Mouse (Mus musculus) midbrain, embryonic 16.5 days (tissue): ENCODE measurements around the gene 2810408A11Rik. TPM values are rescaled to one million over a fixed set of nuclear protein-coding genes. Genes with fewer than 3 reads are reported as not detected.

Experiments used
- ATAC-seq: fragments of 200-750 bp; cut with Nextera tagmentation; 2 replicates; pipeline ENCODE4 v1.8.0; 2017; ENCODE audit warnings: moderate TSS enrichment
- H3K27ac ChIP-seq: fragments of 300-500 bp; sonication (generic); 2 replicates; pipeline ENCODE4 v1.5.1; 2014; ENCODE audit warnings: mild to moderate bottlenecking, low read length, mixed read lengths
- H3K27me3 ChIP-seq: fragments of 300-500 bp; sonication (generic); 2 replicates; pipeline ENCODE4 v1.6.1; 2014; ENCODE audit warnings: low read depth, low read length, mixed read lengths; ENCODE audit not compliant: control insufficient read depth, insufficient read depth
- H3K36me3 ChIP-seq: fragments of 300-500 bp; sonication (generic); 2 replicates; pipeline ENCODE4 v1.6.1; 2014; ENCODE audit warnings: mild to moderate bottlenecking, low read length, moderate library complexity, mixed read lengths; ENCODE audit not compliant: control insufficient read depth, insufficient read depth
- H3K4me1 ChIP-seq: fragments of 300-500 bp; sonication (generic); 2 replicates; pipeline ENCODE4 v1.6.1; 2014; ENCODE audit warnings: mild to moderate bottlenecking, low read length, mixed read lengths; ENCODE audit not compliant: control insufficient read depth, insufficient read depth
- H3K4me2 ChIP-seq: fragments of 300-500 bp; sonication (generic); 2 replicates; pipeline ENCODE4 v1.6.1; 2014; ENCODE audit warnings: mild to moderate bottlenecking, low read length, mixed read lengths
- H3K4me3 ChIP-seq: fragments of 300-500 bp; sonication (generic); 2 replicates; pipeline ENCODE4 v1.5.1; 2014; ENCODE audit warnings: low read depth, mild to moderate bottlenecking, low read length, moderate library complexity, mixed read lengths
- H3K9ac ChIP-seq: fragments of 300-500 bp; sonication (generic); 2 replicates; pipeline ENCODE4 v1.6.1; 2014; ENCODE audit warnings: low read depth, low read length, mixed read lengths
- H3K9me3 ChIP-seq: fragments of 300-500 bp; sonication (generic); replicated peaks from 2 replicates; pipeline ENCODE4 v1.6.1; 2014; ENCODE audit warnings: mild to moderate bottlenecking, low read length, mixed read lengths; ENCODE audit not compliant: control insufficient read depth, poor library complexity, severe bottlenecking
- WGBS: fragments of 180-500 bp; shearing (Covaris S2); extraction: QIAGEN DNeasy Blood & Tissue Kit; methylation state at CpG from one replicate; pipeline ENCODE4 v1.1.7; 2014; 5-methylcytosine and 5-hydroxymethylcytosine counted together
- polyA plus RNA-seq: library from polyadenylated mRNA; unstranded; fragments of >200 nt; fragmentation: Nextera tagmentation; extraction: Ambion mirVana; gene quantifications from 2 replicates; pipeline ENCODE4 v1.2.1, GENCODE M21; 2015

2810408A11Rik gene
- polyA plus RNA-seq, 1 experiment from 2014 or later: 6.6 TPM

DNA sequence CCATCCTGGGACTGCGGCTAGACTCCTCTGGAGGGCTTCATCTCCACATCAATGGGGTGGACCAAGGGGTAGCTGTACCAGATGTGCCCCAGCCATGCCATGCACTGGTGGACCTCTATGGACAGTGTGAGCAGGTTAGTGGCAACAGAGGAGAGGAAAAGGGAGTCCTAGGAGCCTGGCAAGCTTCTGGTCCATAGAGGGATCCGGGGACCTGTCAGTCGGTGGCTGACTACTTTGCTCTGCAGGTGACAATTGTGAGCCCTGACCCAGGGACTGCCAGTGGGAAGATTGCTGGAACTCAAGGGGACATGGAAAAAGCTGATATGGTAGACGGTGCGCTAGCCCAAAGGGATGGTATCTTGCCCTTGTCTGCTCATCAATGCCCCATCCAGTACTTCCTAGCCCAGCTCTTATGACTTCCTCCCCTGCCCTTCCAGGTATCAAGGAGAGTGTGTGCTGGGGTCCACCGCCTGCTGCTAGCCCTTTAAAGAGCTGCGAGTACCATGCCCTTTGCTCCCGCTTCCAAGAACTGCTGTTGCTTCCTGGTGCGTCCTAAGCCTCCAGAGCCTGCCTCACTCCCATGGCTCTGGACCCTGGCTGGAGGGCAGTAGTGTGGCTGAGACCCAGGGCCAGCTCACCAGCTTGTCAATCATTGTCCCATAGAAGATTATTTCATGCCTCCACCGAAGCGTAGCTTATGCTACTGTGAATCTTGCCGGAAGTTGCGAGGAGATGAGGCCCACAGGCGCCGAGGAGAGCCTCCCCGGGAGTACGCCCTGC is 10.2 kb upstream of the 2810408A11Rik start:
- Histone ChIP-seq H3K4me2 (no peak overlapping the region), H3K27ac (no peak overlapping the region), H3K4me3 (no peak overlapping the region), H3K9me3 (no peaks in the 10 kb centered on the region), H3K36me3 (peaks cover 52% of the 10 kb centered on the region), H3K4me1 (peaks cover 23% of the 10 kb centered on the region), H3K27me3 (no peaks in the 10 kb centered on the region), H3K9ac (no peak overlapping the region)
- no peak for ATAC-seq
- 94% methylated on average over 17 of the region's 17 CpGs for WGBS

DNA sequence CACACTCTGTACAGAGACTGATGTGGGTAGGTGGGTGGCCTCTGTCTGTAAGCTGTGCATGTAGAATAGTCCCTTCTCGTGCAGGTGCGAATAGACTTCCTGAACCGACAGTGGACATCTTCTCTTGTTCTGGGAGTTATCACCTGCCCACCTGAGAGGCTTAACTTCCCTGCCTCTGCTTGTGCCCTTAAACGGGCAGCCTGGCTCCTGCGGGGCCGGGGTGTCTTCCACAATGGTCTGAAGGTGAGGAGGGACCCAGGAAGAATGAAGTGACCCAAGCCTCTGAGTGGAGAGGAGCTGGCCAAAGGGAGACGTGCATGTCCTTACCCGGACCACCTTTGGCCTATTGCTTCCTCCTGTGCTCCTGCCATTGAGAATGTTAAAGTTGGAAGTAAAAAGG is 9.4 kb upstream of the 2810408A11Rik start:
- Histone ChIP-seq H3K27me3 (no peaks in the 10 kb centered on the region), H3K27ac (no peak overlapping the region), H3K9ac (no peak overlapping the region), H3K9me3 (no peaks in the 10 kb centered on the region), H3K4me1 (peaks cover 16% of the 10 kb centered on the region), H3K4me3 (no peak overlapping the region), H3K36me3 (peaks cover 53% of the 10 kb centered on the region), H3K4me2 (no peak overlapping the region)
- ATAC-seq: no peak
- 94% methylated on average over 8 of the region's 8 CpGs for WGBS

DNA sequence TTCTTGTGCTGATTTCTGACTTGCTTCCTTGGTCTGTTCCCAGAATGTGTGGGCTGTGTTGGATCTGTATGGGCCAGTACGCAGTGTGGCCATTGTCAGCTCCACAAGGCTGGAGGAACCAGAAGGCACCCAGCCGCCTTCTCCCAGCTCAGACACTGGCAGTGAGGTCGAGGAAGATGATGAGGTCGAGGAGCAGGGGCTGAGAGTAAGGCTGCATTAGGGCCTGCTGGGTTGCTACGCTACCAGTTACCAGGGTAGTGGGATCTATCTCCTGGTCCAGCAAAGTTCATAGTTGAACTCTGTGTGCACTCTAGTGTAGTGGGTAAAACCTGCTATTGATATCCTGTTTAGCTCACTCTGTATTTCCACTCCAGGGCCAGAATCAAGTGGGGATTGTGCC is 8.4 kb upstream of the 2810408A11Rik start:
- Histone ChIP-seq H3K36me3 (peaks cover 58% of the 10 kb centered on the region), H3K9me3 (no peaks in the 10 kb centered on the region), H3K4me1 (peaks cover 7% of the 10 kb centered on the region), H3K4me3 (no peak overlapping the region), H3K9ac (no peak overlapping the region), H3K27me3 (no peaks in the 10 kb centered on the region), H3K27ac (no peak overlapping the region), H3K4me2 (no peak overlapping the region)
- ATAC-seq: no peak
- WGBS: 85% methylated on average over 5 of the region's 5 CpGs

DNA sequence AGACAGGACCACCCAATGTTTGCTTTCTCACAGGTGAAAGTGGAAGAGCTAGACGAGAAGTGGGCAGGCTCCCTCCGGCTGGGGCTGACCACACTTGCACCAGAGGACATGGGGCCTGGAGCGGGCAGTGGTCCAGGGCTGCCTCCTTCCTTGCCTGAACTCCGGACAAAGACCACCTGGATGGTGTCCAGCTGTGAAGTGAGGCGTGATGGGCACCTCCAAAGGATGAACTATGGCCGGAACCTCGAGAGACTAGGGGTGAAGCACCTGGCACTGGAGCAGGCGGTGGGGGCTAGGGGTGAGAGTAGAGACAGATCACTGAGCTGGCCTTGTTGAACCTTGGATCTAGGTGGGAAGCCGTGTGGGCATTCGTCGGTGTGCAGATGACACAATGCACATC is 7.9 kb upstream of the 2810408A11Rik start:
- Histone ChIP-seq H3K9ac (no peak overlapping the region), H3K4me1 (peaks cover 6% of the 10 kb centered on the region), H3K9me3 (no peaks in the 10 kb centered on the region), H3K4me2 (no peak overlapping the region), H3K4me3 (no peak overlapping the region), H3K27ac (no peak overlapping the region), H3K36me3 (peaks cover 58% of the 10 kb centered on the region), H3K27me3 (no peaks in the 10 kb centered on the region)
- ATAC-seq: no peak
- 92% methylated on average over 11 of the region's 11 CpGs for whole genome bisulfite sequencing

DNA sequence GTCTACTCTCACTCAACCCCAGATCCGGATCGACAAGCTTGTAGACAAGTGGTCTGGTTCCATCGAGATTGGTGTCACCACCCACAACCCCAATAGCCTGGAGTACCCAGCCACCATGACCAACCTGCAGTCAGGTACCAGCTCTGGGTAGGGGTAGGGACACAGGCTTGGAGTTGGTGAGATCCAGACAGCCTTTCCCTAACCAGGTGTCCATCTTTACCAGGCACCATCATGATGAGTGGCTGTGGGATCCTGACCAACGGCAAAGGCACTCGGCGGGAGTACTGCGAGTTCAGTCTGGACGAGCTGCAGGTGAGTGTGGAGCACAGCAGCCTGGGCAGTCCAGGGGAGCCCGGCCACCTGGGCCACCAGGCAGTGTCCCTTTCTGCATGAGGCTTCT is 3.5 kb upstream of the 2810408A11Rik start:
- Histone ChIP-seq H3K36me3 (peaks cover 37% of the 10 kb centered on the region), H3K9me3 (no peaks in the 10 kb centered on the region), H3K27ac (no peak overlapping the region), H3K9ac (no peak overlapping the region), H3K4me2 (no peak overlapping the region), H3K4me3 (no peak overlapping the region), H3K4me1 (peaks cover 18% of the 10 kb centered on the region), H3K27me3 (no peaks in the 10 kb centered on the region)
- ATAC-seq: no peak
- WGBS: 97% methylated on average over 9 of the region's 9 CpGs

DNA sequence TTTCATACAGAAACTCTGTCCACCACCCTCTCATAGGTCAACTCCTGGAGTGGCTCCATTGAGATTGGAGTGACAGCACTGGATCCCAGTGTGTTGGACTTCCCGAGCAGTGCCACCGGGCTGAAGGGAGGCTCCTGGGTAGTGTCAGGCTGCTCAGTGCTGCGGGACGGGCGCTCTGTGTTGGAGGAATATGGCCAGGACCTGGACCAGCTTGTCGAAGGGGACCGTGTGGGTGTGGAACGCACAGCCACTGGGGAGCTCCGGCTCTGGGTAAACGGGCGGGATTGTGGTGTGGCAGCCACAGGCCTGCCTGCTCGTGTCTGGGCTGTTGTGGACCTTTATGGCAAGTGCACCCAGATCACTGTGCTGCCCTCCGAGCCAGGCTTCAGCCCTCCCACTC is 2.2 kb upstream of the 2810408A11Rik start:
- H3K36me3 ChIP-seq: peaks cover 28% of the 10 kb centered on the region
- WGBS: 91% methylated on average over 13 of the region's 13 CpGs
- peaks cover 22% of the 10 kb centered on the region for H3K4me1 ChIP-seq
- no peaks in the 10 kb centered on the region for H3K27me3 ChIP-seq
- H3K27ac ChIP-seq: no peak overlapping the region
- peak overlapping the region; percentile 84 for H3K4me2 ChIP-seq
- 0 out of 2 replicates have a peak overlapping the region, but pooled peaks have one; percentile 74 for H3K4me3 ChIP-seq
- no peaks in the 10 kb centered on the region for H3K9me3 ChIP-seq
- ATAC-seq: no peak
- H3K9ac ChIP-seq: peak overlapping the region; percentile 97; the same call in 1 of the 2 replicates

DNA sequence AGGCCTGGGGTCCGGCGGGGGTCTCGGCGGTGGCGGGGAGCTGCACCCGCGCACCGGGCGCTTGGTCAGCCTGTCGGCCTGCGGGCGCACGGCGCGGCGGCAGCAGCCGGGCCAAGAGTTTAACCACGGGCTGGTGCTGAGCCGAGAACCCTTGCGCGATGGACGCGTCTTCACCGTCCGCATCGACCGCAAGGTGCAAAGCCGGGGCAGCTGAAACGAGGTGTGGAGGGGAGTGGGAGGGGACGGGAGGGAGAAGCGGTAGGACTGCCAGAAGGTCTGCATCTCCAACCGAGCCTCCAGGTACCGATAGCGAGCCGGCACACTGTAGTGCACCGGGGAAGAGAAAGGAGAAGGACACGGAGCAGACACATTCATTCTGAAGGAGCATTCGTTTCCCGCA is 1.2 kb upstream of the 2810408A11Rik start:
- H3K27ac ChIP-seq: peak overlapping the region; percentile 97
- ATAC-seq: no peak
- peak overlapping the region; percentile 84 for H3K4me2 ChIP-seq
- WGBS: under 1% methylated on average over 39 of the region's 39 CpGs
- H3K9ac ChIP-seq: peak overlapping the region; percentile 97
- peaks cover 22% of the 10 kb centered on the region for H3K4me1 ChIP-seq
- H3K4me3 ChIP-seq: peak overlapping the region; percentile 74
- H3K36me3 ChIP-seq: peaks cover 19% of the 10 kb centered on the region
- H3K27me3 ChIP-seq: no peaks in the 10 kb centered on the region
- no peaks in the 10 kb centered on the region for H3K9me3 ChIP-seq

DNA sequence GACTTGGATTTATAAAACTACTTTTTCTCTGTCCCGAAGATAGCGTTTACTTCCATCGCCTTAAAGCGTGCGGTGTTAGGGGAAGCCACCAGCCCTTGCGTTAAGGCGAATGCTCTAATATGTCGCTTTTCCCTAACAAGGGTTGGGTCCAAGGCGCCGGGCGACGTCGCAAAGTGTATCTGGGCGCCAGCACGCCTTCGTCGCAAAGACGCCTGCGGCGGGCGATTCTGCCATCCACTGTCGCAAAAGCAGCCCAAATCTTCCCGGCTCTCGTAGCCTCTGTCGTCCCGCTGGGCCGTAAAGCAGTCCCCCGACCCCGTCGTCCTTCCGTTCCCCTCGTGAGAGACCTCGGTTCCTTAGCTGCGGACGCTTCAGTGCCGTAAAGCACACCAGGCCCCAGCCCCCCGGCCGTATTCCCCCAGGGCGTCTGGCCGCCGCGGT is 639 bp upstream of the 2810408A11Rik start:
- under 1% methylated on average over 42 of the region's 42 CpGs for WGBS
- peaks cover 22% of the 10 kb centered on the region for H3K4me1 ChIP-seq
- no peaks in the 10 kb centered on the region for H3K27me3 ChIP-seq
- peak overlapping the region; percentile 97 for H3K9ac ChIP-seq
- H3K4me2 ChIP-seq: peak overlapping the region; percentile 84
- peak overlapping the region; percentile 74 for H3K4me3 ChIP-seq
- H3K36me3 ChIP-seq: peaks cover 14% of the 10 kb centered on the region
- H3K9me3 ChIP-seq: no peaks in the 10 kb centered on the region
- H3K27ac ChIP-seq: peak overlapping the region; percentile 97
- peak; percentile 77 for ATAC-seq

DNA sequence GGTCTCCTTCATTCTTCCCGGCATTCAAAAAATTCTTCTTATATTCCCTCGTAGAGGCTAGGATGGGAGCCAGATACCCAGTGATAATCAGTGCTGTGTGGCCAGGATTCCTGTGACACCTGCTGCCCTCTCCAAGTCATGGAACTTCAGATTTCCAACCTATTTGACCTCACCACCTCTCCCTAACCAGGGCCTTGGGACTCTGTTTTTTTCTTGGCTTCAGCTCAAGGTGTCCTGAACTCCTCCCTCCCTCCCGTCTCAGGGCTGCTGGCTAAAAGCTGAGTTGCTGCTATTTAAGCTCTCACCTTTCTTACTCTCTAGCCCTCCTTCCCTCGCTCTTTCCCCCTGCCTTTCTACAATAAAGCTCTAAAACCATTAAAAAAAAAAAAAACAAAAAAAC is 917 bp downstream of the 2810408A11Rik start:
- H3K36me3 ChIP-seq: peaks cover 5% of the 10 kb centered on the region
- H3K9ac ChIP-seq: peak overlapping the region; percentile 97
- peak overlapping the region; percentile 74 for H3K4me3 ChIP-seq
- H3K27ac ChIP-seq: peak overlapping the region; percentile 97
- 25% methylated on average over 4 of the region's 4 CpGs for WGBS
- ATAC-seq: no peak
- peak overlapping the region; percentile 84 for H3K4me2 ChIP-seq
- no peaks in the 10 kb centered on the region for H3K27me3 ChIP-seq
- peaks cover 22% of the 10 kb centered on the region for H3K4me1 ChIP-seq
- H3K9me3 ChIP-seq: no peaks in the 10 kb centered on the region
